15 mouse cellular contexts compared by ENCODE assay signal in the genomic region with DNA sequence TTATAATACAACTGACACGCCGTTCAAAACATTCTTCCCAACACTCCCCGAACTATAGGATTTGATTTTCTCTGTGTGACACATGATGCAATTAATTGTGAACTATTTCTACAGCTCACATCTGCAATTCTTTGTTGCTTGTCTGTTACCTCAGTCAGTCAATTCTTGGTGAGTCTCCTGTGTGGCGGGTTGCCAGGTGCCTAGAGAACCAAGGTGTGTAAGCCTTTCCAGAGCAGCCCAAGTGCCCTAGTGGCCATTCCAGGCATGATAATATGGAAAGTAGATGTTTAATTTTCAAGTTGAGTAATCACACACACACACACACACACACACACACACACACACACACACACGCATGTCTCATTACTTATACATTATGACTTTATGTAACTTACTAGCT.
A peak's percentile ranks its signal among the peaks of the same experiment; 100 is the strongest.
DNase-seq lines count a peak whose midpoint lies in the region; ATAC-seq and TF ChIP-seq lines count a peak whose summit lies in the region.
"Had no signal": no experiment of that assay in that cellular context is flagged by ENCODE, and none has a peak within 500 bp of the region (broad histone marks: within the 10 kb centered on the region; RNA-seq: fewer than 3 reads in every experiment).

No protein-coding gene starts in this region.

- H3K36me3 ChIP-seq in kidney, adult 2 months (ENCODE audit: control insufficient read depth, insufficient read depth, low read length), result no peaks in the 10 kb centered on the region; the same call in 1 of the 2 replicates
- no peaks in the 10 kb centered on the region for H3K36me3 ChIP-seq in midbrain, embryonic 11.5 days (ENCODE audit: control insufficient read depth, insufficient read depth, low read length)
- H3K36me3 ChIP-seq in midbrain, embryonic 14.5 days (ENCODE audit: control insufficient read depth, insufficient read depth, low read length), result no peaks in the 10 kb centered on the region
- H3K36me3 ChIP-seq: heart, embryonic 15.5 days; hindbrain, embryonic 12.5 days; liver, embryonic 13.5 days had no signal

- TF ChIP-seq CTCF in kidney, adult 2 months (conservative IDR thresholded peaks at IDR 0.05; ENCODE audit: insufficient read depth, insufficient read length, low read depth, low read length), result 0 out of 2 replicates have a peak, but pooled peaks have one; percentile 5

- H3K4me1 ChIP-seq in kidney, adult 2 months (ENCODE audit: control insufficient read depth, insufficient read depth, low read length), result no peaks in the 10 kb centered on the region
- peaks cover 2% of the 10 kb centered on the region; the same call in 1 of the 2 replicates for H3K4me1 ChIP-seq in midbrain, embryonic 11.5 days (ENCODE audit: control insufficient read depth, insufficient read depth, low read length)
- H3K4me1 ChIP-seq in midbrain, embryonic 14.5 days (ENCODE audit: control insufficient read depth, insufficient read depth, low read length), result peaks cover 12% of the 10 kb centered on the region
- H3K4me1 ChIP-seq: heart, embryonic 15.5 days had no signal

- no peak overlapping the region for H3K4me3 ChIP-seq in kidney, adult 2 months (ENCODE audit: insufficient read depth, low read depth, low read length)
- H3K4me3 ChIP-seq in midbrain, embryonic 11.5 days (ENCODE audit: low read depth, low read length), result no peak overlapping the region
- no peak overlapping the region for H3K4me3 ChIP-seq in midbrain, embryonic 14.5 days (replicated peaks; ENCODE audit: low read depth, low read length)
- H3K4me3 ChIP-seq: erythroblast, embryonic 14.5 days; heart, embryonic 15.5 days; hindbrain, embryonic 12.5 days; liver, embryonic 13.5 days; megakaryocyte, embryonic 14.5 days had no signal

- H3K9me3 ChIP-seq in midbrain, embryonic 11.5 days (ENCODE audit: control insufficient read depth, low read length), result no peaks in the 10 kb centered on the region
- peaks cover 4% of the 10 kb centered on the region; the same call in 1 of the 2 replicates for H3K9me3 ChIP-seq in midbrain, embryonic 14.5 days (ENCODE audit: control insufficient read depth, low read length)
- H3K9me3 ChIP-seq: heart, embryonic 15.5 days; hindbrain, embryonic 12.5 days had no signal

- H3K27me3 ChIP-seq in kidney, adult 2 months (replicated peaks; ENCODE audit: control insufficient read depth, insufficient read depth, low read length), result no peaks in the 10 kb centered on the region
- no peaks in the 10 kb centered on the region for H3K27me3 ChIP-seq in midbrain, embryonic 11.5 days (ENCODE audit: control insufficient read depth, insufficient read depth, low read length)
- H3K27me3 ChIP-seq in midbrain, embryonic 14.5 days (ENCODE audit: control insufficient read depth, insufficient read depth, low read length), result no peaks in the 10 kb centered on the region
- H3K27me3 ChIP-seq: heart, embryonic 15.5 days; hindbrain, embryonic 12.5 days; liver, embryonic 13.5 days; megakaryocyte, embryonic 14.5 days had no signal

- no peak overlapping the region for H3K27ac ChIP-seq in kidney, adult 2 months (ENCODE audit: insufficient read depth, low read depth, low read length)
- H3K27ac ChIP-seq in midbrain, embryonic 11.5 days (ENCODE audit: low read depth, low read length), result no peak overlapping the region
- no peak overlapping the region for H3K27ac ChIP-seq in midbrain, embryonic 14.5 days (replicated peaks; ENCODE audit: low read depth, low read length)
- H3K27ac ChIP-seq: heart, embryonic 15.5 days; hindbrain, embryonic 12.5 days; liver, embryonic 13.5 days had no signal

- 97% methylated on average over 5 of the region's 5 CpGs for WGBS in kidney, adult 2 months
- WGBS in midbrain, embryonic 11.5 days, result 95% methylated on average over 5 of the region's 5 CpGs
- 81% methylated on average over 5 of the region's 5 CpGs for WGBS in midbrain, embryonic 14.5 days

- ATAC-seq in midbrain, embryonic 11.5 days (ENCODE audit: low FRiP score), result no peak
- no peak for ATAC-seq in midbrain, embryonic 14.5 days (ENCODE audit: low FRiP score, low TSS enrichment)

- H3K9ac ChIP-seq in midbrain, embryonic 11.5 days (ENCODE audit: low read length), result no peak overlapping the region
- no peak overlapping the region for H3K9ac ChIP-seq in midbrain, embryonic 14.5 days (replicated peaks; ENCODE audit: low read length)
- H3K9ac ChIP-seq: heart, embryonic 15.5 days; hindbrain, embryonic 12.5 days; liver, embryonic 13.5 days had no signal

- no peak for TF ChIP-seq POLR2A in kidney, adult 2 months (IDR thresholded peaks at IDR 0.05; ENCODE audit: low read depth, low read length)

- DNase-seq in cerebellum, adult 11 months, result peak; percentile 8
- DNase-seq in cerebellum, adult 9-11 months, result no peak
- peak; percentile 14 for DNase-seq in kidney, adult 2 months
- DNase-seq in kidney, adult 18-20 months, result no peak
- DNase-seq in midbrain, embryonic 11.5 days (ENCODE audit: low spot score, missing footprints), result peak; percentile 57
- no peak for DNase-seq in midbrain, embryonic 14.5 days
- peak; percentile 32 for DNase-seq in lung, postnatal 36 days
- DNase-seq in spleen, postnatal 10 days (ENCODE audit: low spot score in 2 of 2), result no peak
- DNase-seq: adrenal gland, adult 8-10 months; liver, embryonic 13.5 days; right cerebral cortex, postnatal 4 days had no signal

- no peak overlapping the region for H3K4me2 ChIP-seq in midbrain, embryonic 11.5 days
- no peak overlapping the region for H3K4me2 ChIP-seq in midbrain, embryonic 14.5 days (ENCODE audit: low read length)
- H3K4me2 ChIP-seq: heart, embryonic 15.5 days; hindbrain, embryonic 12.5 days; liver, embryonic 13.5 days had no signal

Comparison
In these comparisons a context has a peak if more than half of its experiments do, and no peak if none do; other contexts are left out.
1. DNase-seq: peak in cerebellum, adult 11 months (single experiment), kidney, adult 2 months (single experiment), midbrain, embryonic 11.5 days (single experiment) and lung, postnatal 36 days (single experiment); none in cerebellum, adult 9-11 months (single experiment), kidney, adult 18-20 months (single experiment), midbrain, embryonic 14.5 days (single experiment) and spleen, postnatal 10 days (0 of 2).